Mouse (Mus musculus): ENCODE results near the gene Dusp28.

DNA sequence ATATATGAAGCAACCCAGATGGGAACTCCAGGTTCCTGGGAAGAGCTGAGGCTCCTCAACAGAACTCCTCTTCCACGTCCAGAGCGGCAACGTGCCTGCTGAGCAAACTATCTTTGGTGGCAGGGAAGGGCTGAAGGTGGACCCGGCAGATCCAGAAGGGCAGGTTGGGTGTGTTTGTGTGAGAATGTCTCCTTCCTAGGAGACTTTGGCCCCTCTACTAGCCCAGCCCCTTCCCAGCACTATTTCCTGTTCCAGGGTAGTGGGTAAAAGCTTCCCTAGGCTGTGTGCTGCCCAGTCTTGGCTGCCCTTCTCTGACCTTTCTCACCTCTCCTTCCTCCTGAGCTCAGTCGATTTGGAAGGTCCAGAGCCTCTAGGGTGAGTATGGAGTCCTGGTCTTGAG is 43.8 kb downstream of the Dusp28 start, which contains the start of gene Gpr35:
- TF ChIP-seq POLR2A (IDR thresholded peaks at IDR 0.05; ENCODE audit: insufficient read depth, low read length) (no peak), CTCF (IDR thresholded peaks at IDR 0.05; ENCODE audit: low read depth, low read length) (no peak), EP300 (IDR thresholded peaks at IDR 0.05; ENCODE audit: insufficient read depth, low read depth, low read length) (no peak)
